In genomic region chr7:28826402-28826772, GRCm38 (mm10) we compare ENCODE assay signal across 8 mouse cellular contexts. TPM values are rescaled to one million over a fixed set of nuclear protein-coding genes. Genes with fewer than 3 reads are reported as not detected.
DNase-seq lines count a peak whose midpoint lies in the region; ATAC-seq and TF ChIP-seq lines count a peak whose summit lies in the region.

No protein-coding gene starts in this region.

- H3K4me2 ChIP-seq in lung, embryonic 16.5 days (ENCODE audit: low read depth, low read length): no peak overlapping the region; the same call in 1 of the 2 replicates
- peak overlapping the region; percentile 60 for H3K4me2 ChIP-seq in heart, postnatal 0 days (ENCODE audit: low read depth, low read length)
- peak overlapping the region; percentile 65; the same call in 1 of the 2 replicates for H3K4me2 ChIP-seq in neural tube, embryonic 13.5 days

- peak overlapping the region; percentile 52; the same call in 1 of the 2 replicates for H3K4me3 ChIP-seq in lung, embryonic 16.5 days (ENCODE audit: low read length)
- H3K4me3 ChIP-seq in lung, adult 2 months (replicated peaks; ENCODE audit: extremely low read depth, low read depth, low read length): no peak overlapping the region
- peak overlapping the region; percentile 54; the same call in 1 of the 2 replicates for H3K4me3 ChIP-seq in heart, postnatal 0 days (ENCODE audit: low read depth, low read length)
- no peak overlapping the region for H3K4me3 ChIP-seq in neural tube, embryonic 13.5 days

- H3K9ac ChIP-seq in lung, embryonic 16.5 days (ENCODE audit: low read length): no peak overlapping the region
- 0 out of 2 replicates have a peak overlapping the region, but pooled peaks have one; percentile 74 for H3K9ac ChIP-seq in heart, postnatal 0 days (replicated peaks; ENCODE audit: low read depth, low read length)
- H3K9ac ChIP-seq in neural tube, embryonic 13.5 days: 0 out of 2 replicates have a peak overlapping the region, but pooled peaks have one; percentile 70

- peak; percentile 88 for DNase-seq in heart, adult 11 months
- DNase-seq in heart, postnatal 25 days (ENCODE audit: low spot score): no peak
- no peak for DNase-seq in lung, adult 2 months
- DNase-seq in heart, postnatal 0 days (ENCODE audit: low spot score): no peak
- DNase-seq in spleen, adult 18-20 months: no peak
- no peak for DNase-seq in layer of hippocampus, adult 9-11 months

- TF ChIP-seq EP300 in heart, postnatal 0 days (IDR thresholded peaks at IDR 0.05; ENCODE audit: low read depth): no peak

- no peak for TF ChIP-seq CTCF in lung, adult 2 months (IDR thresholded peaks at IDR 0.05; ENCODE audit: insufficient read depth, low read length)
- TF ChIP-seq CTCF in heart, postnatal 0 days (IDR thresholded peaks at IDR 0.05; ENCODE audit: low read depth): no peak

- H3K27me3 ChIP-seq in lung, embryonic 16.5 days (ENCODE audit: control insufficient read depth, insufficient read depth, low read depth, low read length): no peaks in the 10 kb centered on the region
- H3K27me3 ChIP-seq in heart, postnatal 0 days (ENCODE audit: control insufficient read depth, insufficient read depth, low read length): no peaks in the 10 kb centered on the region
- H3K27me3 ChIP-seq in neural tube, embryonic 13.5 days: no peaks in the 10 kb centered on the region

- peaks cover 11% of the 10 kb centered on the region for H3K4me1 ChIP-seq in lung, embryonic 16.5 days (replicated peaks; ENCODE audit: control insufficient read depth, insufficient read depth, low read length)
- 0 out of 2 replicates have a peak, but pooled peaks cover 5% of the 10 kb centered on the region for H3K4me1 ChIP-seq in lung, adult 2 months (ENCODE audit: control insufficient read depth, insufficient read depth, low read length)
- peaks cover 24% of the 10 kb centered on the region for H3K4me1 ChIP-seq in heart, postnatal 0 days (ENCODE audit: control insufficient read depth, insufficient read depth)
- H3K4me1 ChIP-seq in neural tube, embryonic 13.5 days (replicated peaks): peaks cover 28% of the 10 kb centered on the region

- WGBS in lung, embryonic 16.5 days: 94% methylated on average over 7 of the region's 7 CpGs
- WGBS in lung, adult 2 months: 81% methylated on average over 7 of the region's 7 CpGs
- WGBS in heart, postnatal 0 days: 88% methylated on average over 7 of the region's 7 CpGs
- WGBS in neural tube, embryonic 13.5 days: 94% methylated on average over 7 of the region's 7 CpGs

- H3K27ac ChIP-seq in lung, embryonic 16.5 days (ENCODE audit: low read length): peak overlapping the region; percentile 96; the same call in 1 of the 2 replicates
- H3K27ac ChIP-seq in heart, postnatal 0 days (ENCODE audit: low read depth): peak overlapping the region; percentile 94
- H3K27ac ChIP-seq in neural tube, embryonic 13.5 days (replicated peaks): 0 out of 2 replicates have a peak overlapping the region, but pooled peaks have one; percentile 72

- no peak for ATAC-seq in lung, embryonic 16.5 days (ENCODE audit: low read depth)
- no peak for ATAC-seq in heart, postnatal 0 days (ENCODE audit: insufficient read depth, low read depth)
- ATAC-seq in neural tube, embryonic 13.5 days (ENCODE audit: low read depth): no peak

- no peak for TF ChIP-seq POLR2A in lung, adult 2 months (IDR thresholded peaks at IDR 0.05; ENCODE audit: borderline replicate concordance, extremely low read depth, low read depth, low read length)

- peaks cover 23% of the 10 kb centered on the region for H3K36me3 ChIP-seq in lung, embryonic 16.5 days (ENCODE audit: control insufficient read depth, insufficient read depth, low read length)
- peaks cover 36% of the 10 kb centered on the region for H3K36me3 ChIP-seq in heart, postnatal 0 days (replicated peaks; ENCODE audit: control insufficient read depth, insufficient read depth, low read length)
- H3K36me3 ChIP-seq in neural tube, embryonic 13.5 days: peaks cover 34% of the 10 kb centered on the region

- intact Hi-C loops in heart, postnatal 25 days (cut with DNase I): no loop called here

- H3K9me3 ChIP-seq in lung, embryonic 16.5 days (ENCODE audit: control insufficient read depth, low read length): 0 out of 2 replicates have a peak, but pooled peaks cover 2% of the 10 kb centered on the region
- H3K9me3 ChIP-seq in heart, postnatal 0 days (replicated peaks; ENCODE audit: control insufficient read depth, low read length): no peaks in the 10 kb centered on the region
- H3K9me3 ChIP-seq in neural tube, embryonic 13.5 days: no peaks in the 10 kb centered on the region

RNA-seq across cellular contexts. Expression of gene Ech1, which starts 1.4 kb away (rescaled TPM):
- 1,000 to 10,000 TPM; 1,337 to 1,520 TPM for total RNA-seq in heart, postnatal 25 days (2021)
- polyA plus RNA-seq in lung, embryonic 16.5 days (2015; fragmentation: Nextera tagmentation; extraction: Ambion mirVana): 184 and 189 TPM in 2 replicates
- 201 and 250 TPM in 2 replicates for polyA plus RNA-seq in lung, adult 2 months (2012; rRNA removed)
- total RNA-seq in heart, postnatal 0 days (2014; rRNA removed; ENCODE audit: low replicate concordance): 483 and 823 TPM in 2 replicates
- 806 and 928 TPM in 2 replicates for polyA plus RNA-seq in heart, postnatal 0 days (2015; fragmentation: Nextera tagmentation; extraction: Ambion mirVana)
- 88.7 and 98.1 TPM in 2 replicates for polyA plus RNA-seq in neural tube, embryonic 13.5 days (2015; fragmentation: Nextera tagmentation; extraction: Ambion mirVana)

RNA-seq across cellular contexts. Expression of gene Lgals4, which starts 7.3 kb away (rescaled TPM):
- 10 to 100 TPM; 28.9 to 30.7 TPM for total RNA-seq in heart, postnatal 25 days (2021)
- 12.5 and 14.2 TPM in 2 replicates for polyA plus RNA-seq in lung, embryonic 16.5 days (2015; fragmentation: Nextera tagmentation; extraction: Ambion mirVana)
- 19.0 and 25.5 TPM in 2 replicates for polyA plus RNA-seq in lung, adult 2 months (2012; rRNA removed)
- total RNA-seq in heart, postnatal 0 days (2014; rRNA removed; ENCODE audit: low replicate concordance): 2.3 and 24.1 TPM in 2 replicates
- polyA plus RNA-seq in heart, postnatal 0 days (2015; fragmentation: Nextera tagmentation; extraction: Ambion mirVana): 30.9 and 36.0 TPM in 2 replicates
- 5.0 and 6.2 TPM in 2 replicates for polyA plus RNA-seq in neural tube, embryonic 13.5 days (2015; fragmentation: Nextera tagmentation; extraction: Ambion mirVana)

RNA-seq across cellular contexts. Expression of gene Hnrnpl, which starts 18.0 kb away (rescaled TPM):
- total RNA-seq in heart, postnatal 25 days (2021): 100 to 1,000 TPM; 225 to 270 TPM
- 200 and 226 TPM in 2 replicates for polyA plus RNA-seq in lung, embryonic 16.5 days (2015; fragmentation: Nextera tagmentation; extraction: Ambion mirVana)
- polyA plus RNA-seq in lung, adult 2 months (2012; rRNA removed): 166 and 244 TPM in 2 replicates
- 259 and 275 TPM in 2 replicates for total RNA-seq in heart, postnatal 0 days (2014; rRNA removed; ENCODE audit: low replicate concordance)
- 149 and 171 TPM in 2 replicates for polyA plus RNA-seq in heart, postnatal 0 days (2015; fragmentation: Nextera tagmentation; extraction: Ambion mirVana)
- 214 and 237 TPM in 2 replicates for polyA plus RNA-seq in neural tube, embryonic 13.5 days (2015; fragmentation: Nextera tagmentation; extraction: Ambion mirVana)

RNA-seq across cellular contexts. Expression of gene Lgals7, which starts 37.3 kb away (rescaled TPM):
- total RNA-seq in heart, postnatal 25 days (2021): 1 to 10 TPM; 1.8 to 1.9 TPM
- 1.0 and 2.8 TPM in 2 replicates for polyA plus RNA-seq in lung, embryonic 16.5 days (2015; fragmentation: Nextera tagmentation; extraction: Ambion mirVana)
- 2.2 and 314 TPM in 2 replicates for polyA plus RNA-seq in lung, adult 2 months (2012; rRNA removed)
- 5.0 TPM in 1 of 2 replicates, not detected in the other for total RNA-seq in heart, postnatal 0 days (2014; rRNA removed; ENCODE audit: low replicate concordance)
- 2.2 and 3.9 TPM in 2 replicates for polyA plus RNA-seq in heart, postnatal 0 days (2015; fragmentation: Nextera tagmentation; extraction: Ambion mirVana)
- polyA plus RNA-seq in neural tube, embryonic 13.5 days (2015; fragmentation: Nextera tagmentation; extraction: Ambion mirVana): 4.5 and 6.1 TPM in 2 replicates

RNA-seq across cellular contexts. Expression of gene Rinl, which starts 37.6 kb away (rescaled TPM):
- 1 to 10 TPM; 1.5 to 2.2 TPM for total RNA-seq in heart, postnatal 25 days (2021)
- polyA plus RNA-seq in lung, embryonic 16.5 days (2015; fragmentation: Nextera tagmentation; extraction: Ambion mirVana): 9.2 and 9.5 TPM in 2 replicates
- 11.2 and 14.5 TPM in 2 replicates for polyA plus RNA-seq in lung, adult 2 months (2012; rRNA removed)
- total RNA-seq in heart, postnatal 0 days (2014; rRNA removed; ENCODE audit: low replicate concordance): 2.1 and 2.7 TPM in 2 replicates
- 2.3 and 2.4 TPM in 2 replicates for polyA plus RNA-seq in heart, postnatal 0 days (2015; fragmentation: Nextera tagmentation; extraction: Ambion mirVana)
- polyA plus RNA-seq in neural tube, embryonic 13.5 days (2015; fragmentation: Nextera tagmentation; extraction: Ambion mirVana): 1.7 and 2.6 TPM in 2 replicates

Comparison
In these comparisons a context has a peak if more than half of its experiments do, and no peak if none do; other contexts are left out.
1. H3K4me3 ChIP-seq: peak in lung, embryonic 16.5 days (single experiment) and heart, postnatal 0 days (single experiment); none in lung, adult 2 months (single experiment) and neural tube, embryonic 13.5 days (single experiment).
2. Peak in every context shown above with its lines, with median percentiles within 50 percentile points of each other: H3K27ac ChIP-seq.